Mouse (Mus musculus): Measurements from ENCODE around the gene Ap1g1.
"Not testable (repeated sequence)": the region's sequence is repeated elsewhere in the genome, so short reads cannot be mapped to it uniquely, and the experiment has no call there.

Gene Ap1g1

DNA sequence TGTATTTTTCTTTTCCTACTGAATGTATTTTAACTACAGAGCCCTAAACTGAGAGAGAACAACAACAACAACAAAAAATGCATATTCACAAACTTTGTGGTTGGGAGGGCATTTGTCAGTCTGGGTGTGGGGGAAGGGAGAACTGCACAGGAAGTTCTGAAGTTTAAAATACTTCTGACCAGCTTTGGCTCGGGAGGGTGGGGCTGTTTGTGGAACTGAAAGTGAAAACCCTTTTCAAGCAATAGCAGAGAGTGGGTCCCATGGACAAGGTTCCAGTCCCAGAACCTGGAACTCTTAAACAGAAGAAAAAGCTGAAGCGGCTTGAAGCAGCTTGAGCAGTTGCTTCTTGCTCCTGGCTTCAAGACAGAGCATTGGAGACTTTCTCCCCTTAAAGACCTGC is 85.0 kb downstream of the Ap1g1 start:
- peak in 1 of 2 experiments; percentile 5 for DNase-seq (ENCODE audit: low read depth in 2 of 2, low spot score in 2 of 2)

DNA sequence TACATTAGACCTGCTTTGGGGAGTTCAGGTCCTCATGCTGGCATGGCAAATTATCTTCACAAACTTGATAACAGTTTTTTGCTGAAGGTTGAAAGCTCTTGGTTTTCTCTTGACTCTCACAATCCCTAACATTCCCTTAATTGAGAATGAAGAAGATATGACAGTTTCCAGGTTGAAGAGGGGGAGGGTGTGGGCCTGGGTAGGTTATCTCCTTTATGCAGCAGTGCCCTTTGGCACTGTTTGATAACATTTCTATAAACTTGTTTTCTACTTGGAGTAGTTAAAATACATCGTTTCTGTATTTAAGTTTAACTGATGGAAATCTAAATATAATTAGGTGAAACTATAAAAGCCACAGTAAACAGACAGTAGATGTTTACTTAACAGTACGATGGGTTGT is 86.4 kb downstream of the Ap1g1 start:
- DNase-seq (ENCODE audit: low read depth in 2 of 2, low spot score in 2 of 2): no peak

GRCm38 (mm10) chr8:109865536-109865935 is 87.2 kb downstream of the Ap1g1 start:
- no peak for DNase-seq (ENCODE audit: low read depth in 2 of 2, low spot score in 2 of 2)

DNA sequence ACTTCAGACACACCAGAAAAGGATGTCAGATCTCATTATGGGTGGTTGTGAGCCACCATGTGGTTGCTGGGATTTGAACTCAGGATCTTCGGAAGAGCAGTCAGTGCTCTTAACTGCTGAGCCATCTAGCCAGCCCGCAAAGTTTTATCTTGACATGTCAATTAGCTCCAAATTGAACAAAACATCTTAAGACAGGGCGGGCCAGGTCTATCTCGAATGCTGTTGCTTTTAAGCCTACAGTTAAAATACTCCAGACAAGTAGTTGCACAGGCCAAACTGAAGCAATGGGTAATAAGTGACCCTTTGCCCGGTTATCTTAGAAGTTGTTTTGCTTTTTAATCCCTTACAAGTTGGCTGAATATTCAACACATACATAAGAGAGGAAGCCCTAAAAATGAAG is 88.3 kb downstream of the Ap1g1 start:
- DNase-seq (ENCODE audit: low read depth in 2 of 2, low spot score in 2 of 2): no peak

GRCm38 (mm10) chr8:109868003-109868679 is 89.8 kb downstream of the Ap1g1 start, which contains the start of gene Phlpp2:
TSS of gene Phlpp2 (plus strand) at chr8:109868542.
- DNase-seq (ENCODE audit: low read depth in 2 of 2, low spot score in 2 of 2): peak; percentile 73 to 80

GRCm38 (mm10) chr8:109868680-109869361 is 90.5 kb downstream of the Ap1g1 start:
- peak in 1 of 2 experiments; percentile 12 for DNase-seq (ENCODE audit: low read depth in 2 of 2, low spot score in 2 of 2)

GRCm38 (mm10) chr8:109871056-109871455 is 92.7 kb downstream of the Ap1g1 start:
- no peak for DNase-seq (ENCODE audit: low read depth in 2 of 2, low spot score in 2 of 2)

GRCm38 (mm10) chr8:109873800-109874199 is 95.4 kb downstream of the Ap1g1 start:
- DNase-seq (ENCODE audit: low read depth in 2 of 2, low spot score in 2 of 2): not testable (repeated sequence)

- no peak for DNase-seq (ENCODE audit: low read depth in 2 of 2, low spot score in 2 of 2)
These were observed 101.8 kb downstream of the Ap1g1 start for GRCm38 (mm10) chr8:109880012-109880662.

- no peak for DNase-seq (ENCODE audit: low read depth in 2 of 2, low spot score in 2 of 2)
These were observed 106.9 kb downstream of the Ap1g1 start for GRCm38 (mm10) chr8:109885294-109885693.

DNA sequence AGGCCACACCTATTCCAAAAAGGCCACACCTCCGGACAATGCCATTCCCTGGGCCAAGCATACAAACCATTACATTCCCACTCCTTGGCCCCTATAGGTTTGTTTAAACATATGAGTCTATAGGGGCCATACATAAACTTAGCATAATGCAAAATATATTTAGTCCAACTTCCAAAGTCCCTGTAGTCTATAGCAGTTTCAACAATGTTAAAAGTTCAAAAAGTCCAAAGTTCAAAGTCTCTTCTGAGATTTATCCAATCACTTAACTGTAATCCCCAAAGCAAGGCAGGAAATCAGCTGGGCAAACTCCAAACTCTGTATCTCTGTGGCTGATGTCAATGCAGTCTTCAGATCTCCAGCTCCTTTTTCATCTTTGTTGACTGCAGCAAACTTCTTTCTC is 110.9 kb downstream of the Ap1g1 start:
- DNase-seq (ENCODE audit: low read depth in 2 of 2, low spot score in 2 of 2): no peak

DNA sequence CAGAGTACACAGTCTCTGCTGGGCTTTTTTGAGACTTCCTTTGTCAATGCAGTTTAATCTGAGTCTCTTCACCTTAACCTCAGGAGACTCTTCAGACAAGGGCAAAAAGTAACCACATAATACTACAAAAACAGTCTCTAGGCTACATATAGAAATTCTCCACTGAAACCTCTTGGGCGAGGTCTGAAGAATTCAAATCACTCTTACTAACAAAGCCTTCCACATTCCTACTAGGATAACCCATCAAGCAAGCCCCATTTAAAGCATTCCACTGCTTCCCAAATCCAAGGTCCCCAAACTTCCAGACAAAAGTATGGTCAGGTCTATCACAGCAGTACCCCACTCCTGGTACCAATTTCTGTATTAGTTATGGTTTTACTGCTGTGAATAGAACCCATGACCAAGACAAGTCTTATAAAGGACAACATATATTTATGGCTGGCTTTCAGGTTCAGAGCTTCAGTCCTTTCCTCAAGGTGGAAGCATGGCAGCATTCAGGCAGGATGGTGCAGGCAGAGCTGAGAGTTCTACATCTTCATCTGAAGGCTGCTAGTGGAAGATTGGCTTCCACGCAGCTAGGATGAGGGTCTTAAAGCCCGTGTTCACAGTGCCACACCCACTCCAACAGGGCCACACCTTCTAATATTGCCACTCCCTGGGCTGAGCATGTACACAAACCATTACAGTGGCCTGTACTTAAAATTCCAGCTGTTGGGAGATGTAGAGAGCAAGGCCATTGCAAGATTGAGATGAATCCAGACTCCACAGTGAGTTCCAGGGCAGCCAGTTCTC is 112.6 kb downstream of the Ap1g1 start:
- DNase-seq (ENCODE audit: low read depth in 2 of 2, low spot score in 2 of 2): no peak

GRCm38 (mm10) chr8:109894636-109895035 is 116.3 kb downstream of the Ap1g1 start:
- no peak for DNase-seq (ENCODE audit: low read depth in 2 of 2, low spot score in 2 of 2)

DNA sequence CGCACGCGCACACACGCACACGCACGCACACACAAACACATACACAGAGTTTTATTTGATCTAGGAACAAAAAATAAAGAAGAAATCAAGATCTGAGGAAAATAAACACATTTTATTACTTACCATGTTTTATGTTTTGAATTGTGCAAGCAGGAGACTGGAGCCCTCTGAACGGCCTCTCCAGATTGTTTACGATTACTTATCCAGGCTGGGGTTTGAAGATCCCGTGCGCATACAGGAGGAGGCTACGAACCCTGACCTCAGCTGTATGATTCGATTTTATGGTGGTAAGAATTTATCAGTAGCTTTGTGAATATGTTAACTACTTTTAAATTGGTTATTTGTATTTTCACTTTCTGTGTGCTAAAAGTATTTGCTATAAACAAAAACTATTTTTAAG is 117.0 kb downstream of the Ap1g1 start:
- DNase-seq (ENCODE audit: low read depth in 2 of 2, low spot score in 2 of 2): no peak

GRCm38 (mm10) chr8:109902379-109902778 is 124.0 kb downstream of the Ap1g1 start:
- no peak for DNase-seq (ENCODE audit: low read depth in 2 of 2, low spot score in 2 of 2)

GRCm38 (mm10) chr8:109903909-109904469 is 125.6 kb downstream of the Ap1g1 start:
- no peak for DNase-seq (ENCODE audit: low read depth in 2 of 2, low spot score in 2 of 2)

GRCm38 (mm10) chr8:109904928-109905668 is 126.7 kb downstream of the Ap1g1 start:
- no peak for DNase-seq (ENCODE audit: low read depth in 2 of 2, low spot score in 2 of 2)

- DNase-seq (ENCODE audit: low read depth in 2 of 2, low spot score in 2 of 2): no peak
These were observed 128.6 kb downstream of the Ap1g1 start for GRCm38 (mm10) chr8:109906907-109907306.

DNA sequence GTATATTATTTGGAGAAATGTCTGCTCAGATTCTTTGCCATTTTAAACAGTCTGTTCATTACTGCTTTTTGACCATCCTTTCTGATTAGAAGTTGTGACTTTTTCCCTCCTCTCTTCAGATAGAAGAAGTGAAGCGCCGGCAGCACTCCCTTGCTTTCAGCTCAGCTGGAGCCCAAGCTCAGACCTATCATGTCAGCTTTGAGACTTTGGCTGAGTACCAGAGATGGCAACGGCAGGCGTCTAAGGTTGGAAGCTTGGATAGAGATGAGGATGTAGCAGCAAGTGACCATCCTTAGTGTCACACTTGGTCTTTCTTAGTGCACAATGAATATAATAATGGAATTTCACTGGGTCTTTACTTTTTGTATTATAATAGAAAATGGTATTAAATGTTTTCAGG is 129.0 kb downstream of the Ap1g1 start:
- no peak for DNase-seq (ENCODE audit: low read depth in 2 of 2, low spot score in 2 of 2)

Measured in CD8-positive naive resting alpha-beta T cell, adult 2 months (primary cell).